Mouse (Mus musculus): ENCODE results near the gene Liph. TPM values are rescaled to one million over a fixed set of nuclear protein-coding genes. Genes with fewer than 3 reads are reported as not detected.

Gene Liph
- polyA plus RNA-seq, 2 experiments, result 1.6 to 2.8 TPM

- no peak for ATAC-seq (ENCODE audit: low FRiP score, low read depth)
- Histone ChIP-seq H3K9ac (ENCODE audit: low read depth, low read length, severe bottlenecking) (no peak overlapping the region), H3K4me2 (replicated peaks; ENCODE audit: low read depth, low read length, severe bottlenecking) (no peak overlapping the region), H3K4me3 (replicated peaks; ENCODE audit: low read length) (no peak overlapping the region), H3K27me3 (ENCODE audit: control insufficient read depth, insufficient read depth, low read length) (no peaks in the 10 kb centered on the region), H3K4me1 (ENCODE audit: control insufficient read depth, insufficient read depth, low read length) (no peaks in the 10 kb centered on the region), H3K36me3 (ENCODE audit: control insufficient read depth, insufficient read depth, low read length) (no peaks in the 10 kb centered on the region), H3K27ac (replicated peaks; ENCODE audit: low read depth, low read length) (no peak overlapping the region), H3K9me3 (ENCODE audit: control insufficient read depth, low read length) (no peaks in the 10 kb centered on the region)
- no peak for TF ChIP-seq POLR2A (IDR thresholded peaks at IDR 0.05; ENCODE audit: borderline replicate concordance, extremely low read depth, insufficient read depth, insufficient read length)
- DNase-seq (ENCODE audit: low spot score), result no peak
- WGBS, result 68% methylated on average over 5 of the region's 5 CpGs
Observed at GRCm38 (mm10) chr16:21987956-21988355, 7.5 kb downstream of the Liph start.

GRCm38 (mm10) chr16:21986191-21986590 lies 9.3 kb downstream of the Liph start:
- no peak overlapping the region for H3K9ac ChIP-seq (ENCODE audit: low read depth, low read length, severe bottlenecking)
- H3K27me3 ChIP-seq (ENCODE audit: control insufficient read depth, insufficient read depth, low read length), result no peaks in the 10 kb centered on the region
- no peak overlapping the region for H3K27ac ChIP-seq (replicated peaks; ENCODE audit: low read depth, low read length)
- ATAC-seq (ENCODE audit: low FRiP score, low read depth), result no peak
- H3K9me3 ChIP-seq (ENCODE audit: control insufficient read depth, low read length), result no peaks in the 10 kb centered on the region
- H3K4me1 ChIP-seq (ENCODE audit: control insufficient read depth, insufficient read depth, low read length), result no peaks in the 10 kb centered on the region
- no peak for DNase-seq (ENCODE audit: low spot score)
- H3K4me2 ChIP-seq (replicated peaks; ENCODE audit: low read depth, low read length, severe bottlenecking), result no peak overlapping the region
- no peak overlapping the region for H3K4me3 ChIP-seq (replicated peaks; ENCODE audit: low read length)
- H3K36me3 ChIP-seq (ENCODE audit: control insufficient read depth, insufficient read depth, low read length), result no peaks in the 10 kb centered on the region
- no peak for TF ChIP-seq POLR2A (IDR thresholded peaks at IDR 0.05; ENCODE audit: borderline replicate concordance, extremely low read depth, insufficient read depth, insufficient read length)
- 48% methylated on average over 3 of the region's 3 CpGs for WGBS

DNA sequence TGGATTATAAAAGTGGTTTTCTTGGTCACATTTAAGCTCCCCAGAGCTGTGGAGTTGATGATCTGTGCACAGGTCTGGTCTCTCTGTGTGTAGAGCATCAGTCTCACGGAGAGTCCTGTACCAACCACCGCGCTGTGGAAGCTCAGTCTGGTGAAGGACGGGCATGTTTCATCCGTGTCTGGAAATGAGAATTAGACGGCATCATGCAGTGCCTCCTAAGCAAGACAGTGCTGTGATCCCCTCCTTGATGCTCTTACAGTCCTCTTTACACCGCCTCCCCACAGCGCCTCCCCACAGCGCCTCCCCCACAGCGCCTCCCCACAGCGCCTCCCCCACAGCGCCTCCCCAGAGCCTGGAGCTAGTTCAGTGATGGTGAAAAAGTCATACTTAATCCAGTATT lies 11.4 kb downstream of the Liph start:
- Histone ChIP-seq H3K4me3 (replicated peaks; ENCODE audit: low read length) (no peak overlapping the region), H3K36me3 (ENCODE audit: control insufficient read depth, insufficient read depth, low read length) (no peaks in the 10 kb centered on the region), H3K27me3 (ENCODE audit: control insufficient read depth, insufficient read depth, low read length) (no peaks in the 10 kb centered on the region), H3K9ac (ENCODE audit: low read depth, low read length, severe bottlenecking) (no peak overlapping the region), H3K27ac (replicated peaks; ENCODE audit: low read depth, low read length) (no peak overlapping the region), H3K4me2 (replicated peaks; ENCODE audit: low read depth, low read length, severe bottlenecking) (no peak overlapping the region), H3K4me1 (ENCODE audit: control insufficient read depth, insufficient read depth, low read length) (no peaks in the 10 kb centered on the region), H3K9me3 (ENCODE audit: control insufficient read depth, low read length) (no peaks in the 10 kb centered on the region)
- DNase-seq (ENCODE audit: low spot score) (no peak), ATAC-seq (ENCODE audit: low FRiP score, low read depth) (no peak)
- TF ChIP-seq POLR2A (IDR thresholded peaks at IDR 0.05; ENCODE audit: borderline replicate concordance, extremely low read depth, insufficient read depth, insufficient read length), result no peak
- WGBS, result 86% methylated on average over 12 of the region's 12 CpGs

- no peak for TF ChIP-seq POLR2A (IDR thresholded peaks at IDR 0.05; ENCODE audit: borderline replicate concordance, extremely low read depth, insufficient read depth, insufficient read length)
- Histone ChIP-seq H3K9me3 (ENCODE audit: control insufficient read depth, low read length) (no peaks in the 10 kb centered on the region), H3K4me1 (ENCODE audit: control insufficient read depth, insufficient read depth, low read length) (no peaks in the 10 kb centered on the region), H3K27me3 (ENCODE audit: control insufficient read depth, insufficient read depth, low read length) (no peaks in the 10 kb centered on the region), H3K4me2 (replicated peaks; ENCODE audit: low read depth, low read length, severe bottlenecking) (no peak overlapping the region), H3K9ac (ENCODE audit: low read depth, low read length, severe bottlenecking) (no peak overlapping the region), H3K4me3 (replicated peaks; ENCODE audit: low read length) (no peak overlapping the region), H3K36me3 (ENCODE audit: control insufficient read depth, insufficient read depth, low read length) (no peaks in the 10 kb centered on the region), H3K27ac (replicated peaks; ENCODE audit: low read depth, low read length) (no peak overlapping the region)
- ATAC-seq (ENCODE audit: low FRiP score, low read depth) (no peak), DNase-seq (ENCODE audit: low spot score) (no peak)
- 94% methylated on average over 4 of the region's 4 CpGs for WGBS
Observed at GRCm38 (mm10) chr16:21983581-21983980, 11.9 kb downstream of the Liph start.

DNA sequence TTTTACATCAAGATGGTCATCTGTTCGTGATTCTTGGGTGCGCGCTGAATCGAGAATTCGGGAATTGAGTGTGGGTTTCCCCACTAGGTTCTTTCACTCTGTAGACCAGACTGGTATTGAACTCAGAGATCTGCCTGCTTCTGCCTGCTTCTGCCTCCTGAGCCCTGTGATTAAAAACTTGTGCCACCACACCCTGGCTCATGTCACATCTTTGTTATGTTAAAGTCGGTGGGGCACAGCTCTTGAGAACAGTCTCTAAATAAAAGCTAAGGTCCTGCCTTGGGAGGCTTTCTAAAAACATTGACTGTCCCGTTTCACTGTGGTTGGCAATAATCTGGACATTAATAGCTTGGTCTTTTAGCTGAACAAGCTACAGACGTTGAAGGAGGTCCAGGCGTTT lies 12.3 kb downstream of the Liph start:
- no peak for TF ChIP-seq POLR2A (IDR thresholded peaks at IDR 0.05; ENCODE audit: borderline replicate concordance, extremely low read depth, insufficient read depth, insufficient read length)
- 92% methylated on average over 9 of the region's 9 CpGs for WGBS
- no peak for ATAC-seq (ENCODE audit: low FRiP score, low read depth)

DNA sequence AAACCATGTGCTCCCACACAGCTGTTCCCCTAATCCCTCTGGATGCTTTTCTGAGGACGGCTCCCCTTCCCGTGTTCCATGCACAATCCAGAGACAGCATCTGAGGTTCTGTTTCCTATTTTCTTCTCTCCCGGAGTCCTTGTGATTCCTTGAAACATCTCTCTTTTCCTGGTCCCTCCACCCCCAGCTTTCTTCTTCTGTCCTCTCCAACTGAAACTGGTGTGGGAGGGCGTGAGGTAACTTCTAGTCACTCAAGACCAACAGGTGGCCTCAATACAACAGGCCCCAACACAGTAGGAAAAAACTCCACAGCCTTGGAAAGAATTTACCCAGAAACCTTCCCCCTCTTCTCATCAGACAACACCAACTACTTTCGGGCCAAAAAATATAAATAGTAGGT lies 18.1 kb downstream of the Liph start:
- Histone ChIP-seq H3K4me2 (replicated peaks; ENCODE audit: low read depth, low read length, severe bottlenecking) (no peak overlapping the region), H3K4me1 (ENCODE audit: control insufficient read depth, insufficient read depth, low read length) (no peaks in the 10 kb centered on the region), H3K4me3 (replicated peaks; ENCODE audit: low read length) (no peak overlapping the region), H3K27me3 (ENCODE audit: control insufficient read depth, insufficient read depth, low read length) (0 out of 2 replicates have a peak, but pooled peaks cover 5% of the 10 kb centered on the region), H3K9ac (ENCODE audit: low read depth, low read length, severe bottlenecking) (no peak overlapping the region), H3K27ac (replicated peaks; ENCODE audit: low read depth, low read length) (no peak overlapping the region), H3K9me3 (ENCODE audit: control insufficient read depth, low read length) (no peaks in the 10 kb centered on the region), H3K36me3 (ENCODE audit: control insufficient read depth, insufficient read depth, low read length) (no peaks in the 10 kb centered on the region)
- TF ChIP-seq POLR2A (IDR thresholded peaks at IDR 0.05; ENCODE audit: borderline replicate concordance, extremely low read depth, insufficient read depth, insufficient read length), result no peak
- no peak for DNase-seq (ENCODE audit: low spot score)
- ATAC-seq (ENCODE audit: low FRiP score, low read depth), result no peak
- WGBS, result 61% methylated on average over 5 of the region's 5 CpGs

More for the DNA sequence above, 12.3 kb downstream of the Liph start:
- no peaks in the 10 kb centered on the region for H3K36me3 ChIP-seq (ENCODE audit: control insufficient read depth, insufficient read depth, low read length)
- no peak overlapping the region for H3K4me3 ChIP-seq (replicated peaks; ENCODE audit: low read length)
- H3K9me3 ChIP-seq (ENCODE audit: control insufficient read depth, low read length), result no peaks in the 10 kb centered on the region
- H3K4me1 ChIP-seq (ENCODE audit: control insufficient read depth, insufficient read depth, low read length), result no peaks in the 10 kb centered on the region
- DNase-seq (ENCODE audit: low spot score), result no peak
- H3K4me2 ChIP-seq (replicated peaks; ENCODE audit: low read depth, low read length, severe bottlenecking), result no peak overlapping the region
- no peaks in the 10 kb centered on the region for H3K27me3 ChIP-seq (ENCODE audit: control insufficient read depth, insufficient read depth, low read length)
- H3K27ac ChIP-seq (replicated peaks; ENCODE audit: low read depth, low read length), result no peak overlapping the region
- H3K9ac ChIP-seq (ENCODE audit: low read depth, low read length, severe bottlenecking), result no peak overlapping the region

All from limb, embryonic 14.5 days (tissue).